Mouse (Mus musculus): ENCODE results near the gene Dnajc5. TPM values are rescaled to one million over a fixed set of nuclear protein-coding genes. Genes with fewer than 3 reads are reported as not detected.

Gene Dnajc5
- total RNA-seq (2015) (25.0 and 30.7 TPM in 2 replicates), total RNA-seq (2017) (37.4 and 40.0 TPM in 2 replicates)

- peak; percentile 91 for ATAC-seq (replicated peaks; ENCODE audit: poor library complexity)
These were observed at the start of gene Dnajc5 for GRCm38 (mm10) chr2:181520118-181520935. Dnajc5 (plus strand) TSS chr2:181520485.

GRCm38 (mm10) chr2:181471246-181471645 is 49.0 kb upstream of the Dnajc5 start:
- peak; percentile 85 for ATAC-seq (replicated peaks; ENCODE audit: poor library complexity)

GRCm38 (mm10) chr2:181472256-181472827 is 47.9 kb upstream of the Dnajc5 start:
- ATAC-seq (replicated peaks; ENCODE audit: poor library complexity), result no peak

- no peak for ATAC-seq (replicated peaks; ENCODE audit: poor library complexity)
These were observed 37.2 kb upstream of the Dnajc5 start for GRCm38 (mm10) chr2:181483120-181483519.

GRCm38 (mm10) chr2:181483562-181484318 is 36.5 kb upstream of the Dnajc5 start:
- peak; percentile 78 for ATAC-seq (replicated peaks; ENCODE audit: poor library complexity)

GRCm38 (mm10) chr2:181484456-181485233 is 35.6 kb upstream of the Dnajc5 start:
- ATAC-seq (replicated peaks; ENCODE audit: poor library complexity), result peak; percentile 9; the same call in 1 of the 2 replicates

- no peak for ATAC-seq (replicated peaks; ENCODE audit: poor library complexity)
These were observed 34.5 kb upstream of the Dnajc5 start for GRCm38 (mm10) chr2:181485741-181486140.

- no peak for ATAC-seq (replicated peaks; ENCODE audit: poor library complexity)
These were observed 32.7 kb upstream of the Dnajc5 start for GRCm38 (mm10) chr2:181487338-181488277.

GRCm38 (mm10) chr2:181491432-181492205 is 28.7 kb upstream of the Dnajc5 start:
- ATAC-seq (replicated peaks; ENCODE audit: poor library complexity), result peak; percentile 68

- ATAC-seq (replicated peaks; ENCODE audit: poor library complexity), result peak; percentile 18
These were observed 28.1 kb upstream of the Dnajc5 start for GRCm38 (mm10) chr2:181492206-181492605.

GRCm38 (mm10) chr2:181493156-181493927 is 26.9 kb upstream of the Dnajc5 start, which contains the start of gene Abhd16b:
Abhd16b (plus strand) TSS chr2:181493206.
- ATAC-seq (replicated peaks; ENCODE audit: poor library complexity), result no peak

GRCm38 (mm10) chr2:181494266-181494945 is 25.9 kb upstream of the Dnajc5 start:
- no peak for ATAC-seq (replicated peaks; ENCODE audit: poor library complexity)

- peak; percentile 29; the same call in 1 of the 2 replicates for ATAC-seq (replicated peaks; ENCODE audit: poor library complexity)
These were observed 24.4 kb upstream of the Dnajc5 start for GRCm38 (mm10) chr2:181495845-181496244.

GRCm38 (mm10) chr2:181496281-181496680 is 24.0 kb upstream of the Dnajc5 start:
- peak; percentile 51 for ATAC-seq (replicated peaks; ENCODE audit: poor library complexity)

- ATAC-seq (replicated peaks; ENCODE audit: poor library complexity), result peak; percentile 76
These were observed 23.3 kb upstream of the Dnajc5 start, which contains the start of gene Tpd52l2 for GRCm38 (mm10) chr2:181496831-181497547. Tpd52l2 (plus strand) TSS chr2:181497142.

- ATAC-seq (replicated peaks; ENCODE audit: poor library complexity), result peak; percentile 68
These were observed 22.8 kb upstream of the Dnajc5 start for GRCm38 (mm10) chr2:181497548-181497875.

GRCm38 (mm10) chr2:181498644-181499043 is 21.6 kb upstream of the Dnajc5 start:
- ATAC-seq (replicated peaks; ENCODE audit: poor library complexity), result no peak
